Mouse (Mus musculus) liver, adult 2 months (tissue): ENCODE data around the gene Inpp4b. TPM values are rescaled to one million over a fixed set of nuclear protein-coding genes. Genes with fewer than 3 reads are reported as not detected.

ENCODE experiments used
- DNase-seq: peaks from one replicate; pipeline ENCODE4 v3.0.0-alpha.2; 2011; ENCODE audit warnings: low read depth, low spot score; ENCODE audit errors: extremely low read depth
- H3K27ac ChIP-seq: fragments of 200-500 bp; replicated peaks from 2 replicates; pipeline ENCODE4 v1.5.1; 2012; ENCODE audit warnings: low read depth, mild to moderate bottlenecking, control low read depth, inconsistent platforms, low read length; ENCODE audit not compliant: insufficient read depth
- H3K27me3 ChIP-seq: fragments of 200-500 bp; 2 replicates; pipeline ENCODE4 v1.6.1; 2012; ENCODE audit warnings: mild to moderate bottlenecking, moderate library complexity, low read length, inconsistent platforms; ENCODE audit not compliant: control insufficient read depth, insufficient read depth
- H3K36me3 ChIP-seq: fragments of 200-500 bp; 2 replicates; pipeline ENCODE4 v1.6.1; 2012; ENCODE audit warnings: low read length, inconsistent platforms; ENCODE audit not compliant: control insufficient read depth, insufficient read depth
- H3K4me1 ChIP-seq: fragments of 200-500 bp; 2 replicates; pipeline ENCODE4 v1.6.1; 2011; ENCODE audit warnings: low read length; ENCODE audit not compliant: control insufficient read depth, insufficient read depth
- H3K4me3 ChIP-seq: fragments of 200-500 bp; 2 replicates; pipeline ENCODE4 v1.5.1; 2011; ENCODE audit warnings: low read depth, mild to moderate bottlenecking, control low read depth, low read length, moderate library complexity; ENCODE audit not compliant: insufficient read depth
- H3K79me2 ChIP-seq: fragments of 200-500 bp; 2 replicates; pipeline ENCODE4 v1.6.1; 2012; ENCODE audit warnings: inconsistent platforms, mild to moderate bottlenecking, low read length, moderate library complexity; ENCODE audit not compliant: control insufficient read depth, insufficient read depth
- H3K9ac ChIP-seq: fragments of 200-500 bp; 2 replicates; pipeline ENCODE4 v1.6.1; 2012; ENCODE audit warnings: low read depth, mild to moderate bottlenecking, control low read depth, inconsistent platforms, low read length
- CTCF ChIP-seq: fragments of 200-500 bp; IDR thresholded peaks from 2 replicates; pipeline ENCODE4 v1.5.1; 2011; ENCODE audit warnings: low read depth, low read length, control low read depth
- POLR2A ChIP-seq: fragments of 200-500 bp; IDR thresholded peaks from 2 replicates; pipeline ENCODE4 v1.6.1; 2011; ENCODE audit warnings: low read length, control low read depth; ENCODE audit not compliant: insufficient read depth; ENCODE audit errors: extremely low read depth
- WGBS: fragments of 180-500 bp; shearing (Covaris S2); methylation state at CpG from one replicate; pipeline ENCODE4 v1.1.7; 2018; 5-methylcytosine and 5-hydroxymethylcytosine counted together
- polyA plus RNA-seq: library from polyadenylated mRNA; depleted of rRNA; stranded (reverse); fragments of >200 nt; gene quantifications from 2 replicates; pipeline ENCODE4 v1.2.3, GENCODE M21; 2012
- total RNA-seq: library from RNA; depleted of rRNA; stranded (reverse); fragments of >200 nt; gene quantifications from 2 replicates; pipeline ENCODE4 v1.2.3, GENCODE M21; 2014

The Inpp4b gene
- total and polyA plus RNA-seq, 2 experiments: 0.20 to 3.6 TPM

DNA sequence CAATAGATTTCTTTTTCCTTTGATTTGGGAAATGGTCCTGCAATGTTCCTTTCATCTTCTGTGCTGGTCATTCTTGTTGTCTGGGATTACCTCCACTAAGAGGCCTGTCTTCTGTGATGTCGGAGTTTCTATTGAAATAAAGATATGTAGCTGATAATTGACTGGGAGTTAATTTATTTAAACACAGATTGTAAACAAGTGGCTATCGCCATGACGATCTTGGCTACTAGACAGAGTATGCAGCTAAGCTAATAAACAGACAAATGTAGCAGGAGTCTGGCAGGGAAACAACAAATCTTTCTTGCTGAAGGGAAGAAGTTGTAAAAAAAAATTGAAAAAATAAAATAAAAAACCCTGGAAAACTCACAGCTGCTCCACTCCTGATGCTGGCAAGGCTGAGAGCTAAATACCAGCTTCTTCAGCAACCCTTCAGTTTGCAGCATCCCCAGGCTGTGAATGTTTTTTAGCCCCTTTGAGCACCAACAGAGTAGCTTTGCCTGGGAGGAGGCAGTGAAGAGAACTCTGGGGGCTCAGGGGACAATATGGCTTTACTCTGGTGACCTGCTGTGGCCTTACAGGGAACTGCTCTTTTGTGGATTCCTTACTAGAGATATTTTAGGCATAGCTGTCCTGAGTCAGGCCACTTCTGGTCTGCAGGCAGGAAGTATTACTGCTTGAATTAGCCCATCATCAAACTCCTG is 469.8 kb downstream of the Inpp4b start:
- H3K27me3 ChIP-seq: no peaks in the 10 kb centered on the region
- TF ChIP-seq POLR2A (no peak), CTCF (no peak)
- no peak overlapping the region for H3K9ac ChIP-seq
- no peaks in the 10 kb centered on the region for H3K4me1 ChIP-seq
- H3K79me2 ChIP-seq: no peaks in the 10 kb centered on the region
- H3K36me3 ChIP-seq: no peaks in the 10 kb centered on the region
- H3K4me3 ChIP-seq: no peak overlapping the region
- no peak overlapping the region for H3K27ac ChIP-seq
- no peak for DNase-seq
- WGBS: 25% methylated on average over 3 of the region's 3 CpGs

DNA sequence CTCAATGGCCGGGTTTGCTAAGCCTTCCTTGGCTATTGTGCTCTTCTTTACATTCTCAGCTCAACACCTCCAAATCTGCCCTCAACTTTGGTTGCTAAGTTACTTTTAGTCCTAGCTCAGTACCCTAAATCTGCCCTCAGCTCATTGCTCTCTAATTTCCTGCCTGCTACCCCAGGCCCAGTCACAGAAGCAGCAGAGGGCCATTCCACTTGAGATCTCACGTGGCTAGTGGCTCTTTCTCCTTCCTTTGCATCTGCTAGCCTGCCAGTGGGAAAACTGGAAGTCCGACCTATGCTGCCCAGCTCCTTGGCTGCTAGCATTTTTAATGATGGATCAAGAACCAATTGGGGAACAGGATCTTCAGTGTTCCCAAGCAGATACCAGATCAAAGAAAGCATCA is 472.4 kb downstream of the Inpp4b start:
- H3K36me3 ChIP-seq: no peaks in the 10 kb centered on the region
- H3K4me3 ChIP-seq: no peak overlapping the region
- H3K4me1 ChIP-seq: no peaks in the 10 kb centered on the region
- H3K79me2 ChIP-seq: no peaks in the 10 kb centered on the region
- no peaks in the 10 kb centered on the region for H3K27me3 ChIP-seq
- no peak overlapping the region for H3K9ac ChIP-seq
- TF ChIP-seq CTCF (no peak), POLR2A (no peak)
- H3K27ac ChIP-seq: no peak overlapping the region
- WGBS: 81% methylated on average over 3 of the region's 3 CpGs
- no peak for DNase-seq

DNA sequence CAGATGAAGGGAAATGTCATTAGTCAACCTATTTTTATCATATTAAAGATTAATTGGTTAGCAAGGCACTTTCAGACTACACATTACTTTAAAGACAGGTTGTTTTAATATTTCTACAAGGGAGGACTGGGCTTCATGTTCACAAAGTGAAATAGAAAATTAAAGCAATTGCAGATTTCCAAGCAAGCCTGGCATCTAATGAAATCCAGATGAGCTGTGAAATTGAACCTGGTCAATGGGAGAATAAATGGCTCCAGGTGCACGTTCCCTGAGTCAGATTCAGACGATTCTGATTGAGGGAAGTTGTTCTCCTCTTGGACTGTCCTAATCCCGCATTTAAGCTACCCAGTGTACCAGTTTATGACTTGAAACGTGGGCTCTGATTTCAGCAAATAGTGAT is 473.2 kb downstream of the Inpp4b start:
- Histone ChIP-seq H3K4me3 (no peak overlapping the region), H3K27ac (no peak overlapping the region), H3K79me2 (no peaks in the 10 kb centered on the region), H3K4me1 (no peaks in the 10 kb centered on the region), H3K36me3 (no peaks in the 10 kb centered on the region), H3K27me3 (no peaks in the 10 kb centered on the region), H3K9ac (no peak overlapping the region)
- DNase-seq: no peak
- TF ChIP-seq POLR2A (no peak), CTCF (no peak)
- WGBS: 83% methylated on average over 4 of the region's 4 CpGs

- Histone ChIP-seq H3K79me2 (no peaks in the 10 kb centered on the region), H3K36me3 (no peaks in the 10 kb centered on the region), H3K4me3 (no peak overlapping the region), H3K9ac (no peak overlapping the region), H3K27ac (no peak overlapping the region), H3K4me1 (no peaks in the 10 kb centered on the region), H3K27me3 (no peaks in the 10 kb centered on the region)
- WGBS: 87% methylated on average over 1 of the region's 1 CpGs
- TF ChIP-seq CTCF: no peak
- TF ChIP-seq POLR2A: no peak
- DNase-seq: no peak
Measured at GRCm38 (mm10) chr8:81823121-81823520, 480.8 kb downstream of the Inpp4b start.

DNA sequence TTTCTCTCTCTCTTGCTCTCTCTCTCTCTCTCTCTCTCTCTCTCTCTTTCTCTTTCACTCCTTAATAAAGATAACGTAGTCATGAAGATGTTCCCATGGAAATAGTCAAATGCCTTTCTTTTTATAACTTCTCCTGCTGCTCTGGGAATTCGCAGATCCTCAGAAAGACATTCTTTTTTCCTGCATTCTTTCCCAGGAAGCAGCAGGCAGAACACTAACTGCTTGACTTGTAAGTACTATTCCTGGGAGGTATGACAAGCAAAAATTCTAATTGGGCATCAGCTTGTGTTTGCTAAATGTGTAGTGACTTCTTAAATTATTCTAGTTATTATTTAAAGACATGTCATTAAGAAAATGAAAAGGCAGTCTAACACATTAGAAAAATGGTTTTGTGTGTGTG is 482.6 kb downstream of the Inpp4b start:
- DNase-seq: no peak
- Histone ChIP-seq H3K4me3 (no peak overlapping the region), H3K4me1 (no peaks in the 10 kb centered on the region), H3K36me3 (no peaks in the 10 kb centered on the region), H3K9ac (no peak overlapping the region), H3K79me2 (no peaks in the 10 kb centered on the region), H3K27me3 (no peaks in the 10 kb centered on the region), H3K27ac (no peak overlapping the region)
- no peak for TF ChIP-seq POLR2A
- TF ChIP-seq CTCF: no peak
- 58% methylated on average over 2 of the region's 2 CpGs for WGBS

DNA sequence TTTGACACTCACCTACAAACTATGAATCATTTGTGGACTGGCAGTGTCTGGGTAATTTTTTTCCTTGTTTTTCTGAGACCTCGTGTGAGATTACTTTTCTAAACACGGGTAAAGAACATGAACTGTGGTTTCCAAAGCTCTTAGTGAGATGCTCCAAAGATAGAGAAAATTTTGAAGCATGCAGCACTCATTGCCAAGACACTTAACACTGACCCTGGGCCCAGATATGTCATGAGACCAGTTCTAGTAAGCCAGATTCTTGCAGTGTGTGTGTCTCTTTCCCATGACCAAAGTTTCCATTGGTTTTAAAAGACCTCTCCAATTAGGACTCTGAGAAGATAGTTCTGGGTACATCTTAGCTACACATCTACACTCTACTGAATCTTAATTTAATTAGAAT is 484.1 kb downstream of the Inpp4b start:
- no peak overlapping the region for H3K9ac ChIP-seq
- WGBS: 65% methylated on average over 2 of the region's 2 CpGs
- H3K4me3 ChIP-seq: no peak overlapping the region
- TF ChIP-seq POLR2A (no peak), CTCF (no peak)
- H3K27ac ChIP-seq: no peak overlapping the region
- DNase-seq: no peak
- no peaks in the 10 kb centered on the region for H3K4me1 ChIP-seq
- no peaks in the 10 kb centered on the region for H3K36me3 ChIP-seq
- no peaks in the 10 kb centered on the region for H3K27me3 ChIP-seq
- H3K79me2 ChIP-seq: no peaks in the 10 kb centered on the region
